ENCODE assay signal across 15 mouse cellular contexts in the genomic region with DNA sequence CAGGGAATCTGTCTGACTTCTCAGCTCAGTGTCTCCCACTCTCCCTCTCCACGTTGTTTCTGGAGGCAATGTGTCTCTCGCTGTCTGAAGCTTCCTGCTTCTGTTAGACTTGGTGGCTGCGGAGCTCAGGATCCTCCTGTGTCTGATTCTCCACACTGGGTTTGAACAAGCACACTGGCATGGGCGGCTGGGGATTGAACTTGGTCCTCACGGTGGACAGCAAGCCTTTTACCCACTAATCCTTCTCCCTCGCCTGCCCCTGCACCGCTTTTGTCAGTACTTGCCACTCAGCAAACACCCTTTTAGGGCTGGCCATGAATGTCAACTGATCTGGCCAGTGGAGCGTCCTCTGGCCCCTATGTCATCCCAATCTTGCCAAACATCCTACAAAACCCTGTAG. TPM values are rescaled to one million over a fixed set of nuclear protein-coding genes. Genes with fewer than 3 reads are reported as not detected.
DNase-seq lines count a peak whose midpoint lies in the region; ATAC-seq and TF ChIP-seq lines count a peak whose summit lies in the region.
"Had no signal": no experiment of that assay in that cellular context is flagged by ENCODE, and none has a peak within 500 bp of the region (broad histone marks: within the 10 kb centered on the region; RNA-seq: fewer than 3 reads in every experiment).

No protein-coding gene starts in this region.

- H3K4me1 ChIP-seq in erythroblast, embryonic 14.5 days (ENCODE audit: control insufficient read depth), result peaks cover 99% of the 10 kb centered on the region
- H3K4me1 ChIP-seq in kidney, embryonic 14.5 days (ENCODE audit: control insufficient read depth, insufficient read depth, low read length), result peaks cover 21% of the 10 kb centered on the region
- peaks cover 89% of the 10 kb centered on the region for H3K4me1 ChIP-seq in E14TG2a.4 (replicated peaks; ENCODE audit: low read depth, low read length)

- peak overlapping the region; percentile 70 for H3K27ac ChIP-seq in kidney, embryonic 14.5 days (ENCODE audit: low read depth, low read length)
- H3K27ac ChIP-seq: limb, embryonic 15.5 days; neural tube, embryonic 15.5 days had no signal

- ATAC-seq in erythroblast, adult 5-6 weeks (replicated peaks; ENCODE audit: low FRiP score, poor library complexity, severe bottlenecking), result no peak
- ATAC-seq in kidney, embryonic 14.5 days (ENCODE audit: low FRiP score, low TSS enrichment), result no peak
- ATAC-seq: forebrain, embryonic 16.5 days; midbrain, embryonic 16.5 days had no signal

- peak overlapping the region; percentile 64 for H3K4me3 ChIP-seq in erythroblast, embryonic 14.5 days (replicated peaks)
- no peak overlapping the region for H3K4me3 ChIP-seq in kidney, embryonic 14.5 days (ENCODE audit: low read length)
- peak overlapping the region; percentile 29; the same call in 1 of the 2 replicates for H3K4me3 ChIP-seq in E14TG2a.4 (replicated peaks; ENCODE audit: low read length)
- H3K4me3 ChIP-seq: embryonic facial prominence, embryonic 13.5 days; limb, embryonic 15.5 days; neural tube, embryonic 15.5 days had no signal

- no peak for TF ChIP-seq CTCF in E14TG2a.4 (conservative IDR thresholded peaks at IDR 0.05; ENCODE audit: low read length)

- no peak overlapping the region for H3K4me2 ChIP-seq in kidney, embryonic 14.5 days (replicated peaks; ENCODE audit: low read depth, low read length)
- H3K4me2 ChIP-seq: embryonic facial prominence, embryonic 13.5 days; limb, embryonic 15.5 days; neural tube, embryonic 15.5 days had no signal

- 78% methylated on average over 8 of the region's 8 CpGs for WGBS in kidney, embryonic 14.5 days

- no peak overlapping the region for H3K9ac ChIP-seq in kidney, embryonic 14.5 days (ENCODE audit: low read depth, low read length)
- H3K9ac ChIP-seq: limb, embryonic 15.5 days; neural tube, embryonic 15.5 days had no signal

- H3K27me3 ChIP-seq in erythroblast, embryonic 14.5 days (ENCODE audit: control insufficient read depth), result no peaks in the 10 kb centered on the region
- no peaks in the 10 kb centered on the region for H3K27me3 ChIP-seq in kidney, embryonic 14.5 days (ENCODE audit: control insufficient read depth, insufficient read depth, low read length)
- H3K27me3 ChIP-seq in E14TG2a.4 (ENCODE audit: insufficient read depth, low read length), result no peaks in the 10 kb centered on the region
- H3K27me3 ChIP-seq: embryonic facial prominence, embryonic 13.5 days; limb, embryonic 15.5 days had no signal

- DNase-seq in kidney, postnatal 4 days, result no peak
- peak; percentile 49 for DNase-seq in liver
- DNase-seq in adrenal gland, postnatal 4 days (ENCODE audit: low spot score in 2 of 2), result no peak
- no peak for DNase-seq in cerebellum, adult 18-20 months
- DNase-seq: layer of hippocampus, adult 9-11 months; thymus, postnatal 36 days had no signal

- no peaks in the 10 kb centered on the region for H3K9me3 ChIP-seq in erythroblast, embryonic 14.5 days (ENCODE audit: control insufficient read depth, low read length)
- H3K9me3 ChIP-seq in kidney, embryonic 14.5 days (ENCODE audit: control insufficient read depth, low read length), result no peaks in the 10 kb centered on the region
- no peaks in the 10 kb centered on the region for H3K9me3 ChIP-seq in E14TG2a.4 (ENCODE audit: low read length)
- H3K9me3 ChIP-seq: embryonic facial prominence, embryonic 13.5 days; limb, embryonic 15.5 days; neural tube, embryonic 15.5 days had no signal

- H3K36me3 ChIP-seq in erythroblast, embryonic 14.5 days (ENCODE audit: control insufficient read depth), result peaks cover 23% of the 10 kb centered on the region
- H3K36me3 ChIP-seq in kidney, embryonic 14.5 days (ENCODE audit: control insufficient read depth, insufficient read depth, low read length), result no peaks in the 10 kb centered on the region
- no peaks in the 10 kb centered on the region for H3K36me3 ChIP-seq in E14TG2a.4 (ENCODE audit: insufficient read depth, low read length)
- H3K36me3 ChIP-seq: embryonic facial prominence, embryonic 13.5 days; limb, embryonic 15.5 days; neural tube, embryonic 15.5 days had no signal

RNA-seq across cellular contexts. Expression of gene Smad6, which starts 22.5 kb away (rescaled TPM):
- polyA plus RNA-seq in erythroblast, embryonic 14.5 days (2012), result 0.62 TPM in 2 replicates
- not detected in 2 replicates for total RNA-seq in erythroblast, adult 5-6 weeks (2015; ENCODE audit: low replicate concordance)
- 0.60 TPM in 1 of 2 replicates, not detected in the other for total RNA-seq in erythroblast, adult 5-6 weeks (2017; ENCODE audit: low replicate concordance)
- 12.2 and 14.3 TPM in 2 replicates for polyA plus RNA-seq in kidney, embryonic 14.5 days (2014; fragmentation: Nextera tagmentation; extraction: Ambion mirVana)
- total RNA-seq in adrenal gland, postnatal 4 days (2021), result 10 to 100 TPM; 28.8 to 32.9 TPM

Comparison
In these comparisons a context has a peak if more than half of its experiments do, and no peak if none do; other contexts are left out.
1. RNA of gene Smad6, which starts 22.5 kb away (total RNA-seq): 28.8 to 32.9 TPM in adrenal gland, postnatal 4 days; 0.60 TPM in erythroblast, adult 5-6 weeks; every median in the first group is over 10 times any median in the second.